Mouse (Mus musculus): Measurements from ENCODE around the gene N4bp3. TPM values are rescaled to one million over a fixed set of nuclear protein-coding genes. Genes with fewer than 3 reads are reported as not detected.

Gene N4bp3
- polyA plus RNA-seq, 1 experiment from 2014 or later = 11.8 TPM

DNA sequence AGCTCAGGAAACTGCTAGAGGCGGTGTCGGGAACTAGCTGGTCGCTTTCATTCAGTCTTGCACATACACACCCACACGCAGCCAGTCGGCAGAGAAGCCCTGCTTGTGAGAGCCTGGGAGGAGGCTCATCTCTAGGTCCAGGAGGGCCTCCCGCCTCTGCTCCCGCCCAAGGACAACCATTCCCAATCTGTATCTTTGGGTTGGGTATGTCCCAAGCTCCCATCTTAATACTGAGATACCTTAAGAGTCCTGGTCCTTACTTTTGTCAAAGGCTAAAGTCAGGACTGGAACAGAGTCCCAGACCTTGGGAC is 798 bp downstream of the N4bp3 start:
- Histone ChIP-seq H3K9ac (replicated peaks) (peak overlapping the region; percentile 62), H3K4me3 (peak overlapping the region; percentile 58), H3K9me3 (no peaks in the 10 kb centered on the region), H3K27ac (replicated peaks) (no peak overlapping the region), H3K4me2 (replicated peaks) (peak overlapping the region; percentile 87), H3K4me1 (peaks cover 31% of the 10 kb centered on the region), H3K36me3 (no peaks in the 10 kb centered on the region), H3K27me3 (peaks cover 30% of the 10 kb centered on the region)
- no peak for ATAC-seq (ENCODE audit: low FRiP score, low read depth)
- WGBS = 2% methylated on average over 7 of the region's 7 CpGs

DNA sequence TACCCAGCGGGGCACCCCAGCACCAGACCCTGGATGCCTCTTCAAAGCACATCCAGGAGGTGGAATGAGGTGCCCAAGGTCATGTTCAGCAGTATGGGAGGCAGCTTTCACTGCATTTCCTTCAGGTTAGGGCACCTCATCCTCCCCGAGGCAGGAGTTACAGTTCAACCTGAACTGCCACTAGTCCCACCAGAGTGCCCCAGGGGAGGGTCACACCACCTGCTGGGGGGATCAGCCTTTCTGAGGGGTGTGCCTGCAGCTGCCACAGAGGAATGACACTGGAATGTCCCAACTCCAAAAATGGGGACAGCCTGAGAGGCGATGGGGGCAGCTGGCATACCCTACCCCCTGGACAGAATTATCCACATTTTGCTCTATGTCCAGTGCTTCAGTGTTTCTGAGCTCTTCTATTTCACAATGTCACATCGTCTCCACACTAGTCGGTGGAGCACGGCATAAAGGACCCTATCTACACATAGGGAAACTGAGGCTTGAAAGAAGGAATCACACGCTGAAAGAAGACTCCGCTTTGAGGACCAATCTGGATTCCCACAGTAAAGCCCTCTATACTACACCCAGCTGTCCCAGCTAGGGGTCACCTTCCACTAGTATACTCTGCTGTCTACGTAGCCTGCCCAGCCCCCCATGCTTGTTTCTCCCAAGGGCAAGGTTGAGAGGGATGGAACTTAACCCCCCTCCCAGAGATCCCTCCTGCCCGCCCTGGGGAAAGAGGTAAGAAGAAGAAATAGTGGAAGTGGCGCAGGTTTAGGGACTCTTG is 1.3 kb downstream of the N4bp3 start:
- H3K27me3 ChIP-seq = peaks cover 30% of the 10 kb centered on the region
- H3K9me3 ChIP-seq = no peaks in the 10 kb centered on the region
- 18% methylated on average over 11 of the region's 11 CpGs for WGBS
- 0 out of 2 replicates have a peak overlapping the region, but pooled peaks have one; percentile 31 for H3K9ac ChIP-seq (replicated peaks)
- H3K4me3 ChIP-seq = peak overlapping the region; percentile 58; the same call in 1 of the 2 replicates
- no peaks in the 10 kb centered on the region for H3K36me3 ChIP-seq
- ATAC-seq (ENCODE audit: low FRiP score, low read depth) = 0 out of 2 replicates have a peak, but pooled peaks have one; percentile 8
- peak overlapping the region; percentile 43; the same call in 1 of the 2 replicates for H3K27ac ChIP-seq (replicated peaks)
- peak overlapping the region; percentile 87 for H3K4me2 ChIP-seq (replicated peaks)
- peaks cover 31% of the 10 kb centered on the region for H3K4me1 ChIP-seq

DNA sequence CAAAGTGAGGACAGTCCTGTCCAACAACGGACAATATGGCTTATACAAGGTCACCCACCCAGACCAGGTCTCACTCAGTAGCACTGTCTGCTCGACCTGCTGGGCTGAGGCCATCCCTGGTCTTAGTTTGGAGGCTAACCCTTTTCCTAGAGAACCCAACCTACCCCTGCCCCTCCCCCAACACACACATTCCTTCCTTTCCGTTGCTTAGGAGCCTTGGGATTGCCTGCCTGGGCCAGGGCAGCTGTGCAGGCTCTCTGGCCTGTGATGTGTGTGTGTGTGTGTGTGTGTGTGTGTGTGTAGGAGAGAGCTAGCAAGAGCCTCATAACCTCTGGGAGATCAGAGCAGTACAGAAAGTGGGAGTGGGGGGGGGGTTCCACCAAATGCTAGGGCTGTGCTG is 2.1 kb downstream of the N4bp3 start:
- peak; percentile 79 for ATAC-seq (ENCODE audit: low FRiP score, low read depth)
- 0 out of 2 replicates have a peak, but pooled peaks cover 3% of the 10 kb centered on the region for H3K36me3 ChIP-seq
- H3K27me3 ChIP-seq = peaks cover 30% of the 10 kb centered on the region
- peak overlapping the region; percentile 43; the same call in 1 of the 2 replicates for H3K27ac ChIP-seq (replicated peaks)
- no peak overlapping the region for H3K4me3 ChIP-seq
- peaks cover 31% of the 10 kb centered on the region for H3K4me1 ChIP-seq
- WGBS = 8% methylated on average over 3 of the region's 3 CpGs
- no peaks in the 10 kb centered on the region for H3K9me3 ChIP-seq
- H3K9ac ChIP-seq (replicated peaks) = 0 out of 2 replicates have a peak overlapping the region, but pooled peaks have one; percentile 31
- peak overlapping the region; percentile 87 for H3K4me2 ChIP-seq (replicated peaks)

- Histone ChIP-seq H3K9ac (replicated peaks) (no peak overlapping the region), H3K27ac (replicated peaks) (0 out of 2 replicates have a peak overlapping the region, but pooled peaks have one; percentile 4), H3K36me3 (0 out of 2 replicates have a peak, but pooled peaks cover 3% of the 10 kb centered on the region), H3K4me1 (peaks cover 31% of the 10 kb centered on the region), H3K27me3 (peaks cover 29% of the 10 kb centered on the region), H3K4me3 (no peak overlapping the region), H3K9me3 (no peaks in the 10 kb centered on the region), H3K4me2 (replicated peaks) (no peak overlapping the region)
- 86% methylated on average over 15 of the region's 15 CpGs for WGBS
- ATAC-seq (ENCODE audit: low FRiP score, low read depth) = no peak
Observed at GRCm38 (mm10) chr11:51646751-51647667, 3.6 kb downstream of the N4bp3 start.

DNA sequence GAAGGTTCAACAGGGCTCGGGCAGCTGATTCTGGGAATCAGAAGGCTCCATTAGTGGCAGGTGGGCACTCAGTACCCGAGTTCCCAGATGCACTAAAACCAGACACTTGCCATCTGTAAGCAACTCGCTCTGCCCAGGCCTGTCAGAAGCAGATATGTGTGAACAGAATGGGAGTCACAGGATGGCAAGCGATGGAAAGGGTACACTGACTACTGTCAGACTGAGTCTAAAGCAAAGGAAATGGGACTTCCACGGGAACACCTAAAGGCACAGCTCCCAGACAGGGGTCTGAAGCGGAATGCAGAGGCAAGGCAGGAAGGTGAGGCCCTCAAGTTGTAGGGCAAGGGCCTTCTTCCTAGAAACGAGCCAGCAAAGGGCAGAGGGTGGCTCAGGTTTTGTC is 4.4 kb downstream of the N4bp3 start:
- 88% methylated on average over 7 of the region's 7 CpGs for WGBS
- Histone ChIP-seq H3K4me1 (peaks cover 31% of the 10 kb centered on the region), H3K27ac (replicated peaks) (no peak overlapping the region)

DNA sequence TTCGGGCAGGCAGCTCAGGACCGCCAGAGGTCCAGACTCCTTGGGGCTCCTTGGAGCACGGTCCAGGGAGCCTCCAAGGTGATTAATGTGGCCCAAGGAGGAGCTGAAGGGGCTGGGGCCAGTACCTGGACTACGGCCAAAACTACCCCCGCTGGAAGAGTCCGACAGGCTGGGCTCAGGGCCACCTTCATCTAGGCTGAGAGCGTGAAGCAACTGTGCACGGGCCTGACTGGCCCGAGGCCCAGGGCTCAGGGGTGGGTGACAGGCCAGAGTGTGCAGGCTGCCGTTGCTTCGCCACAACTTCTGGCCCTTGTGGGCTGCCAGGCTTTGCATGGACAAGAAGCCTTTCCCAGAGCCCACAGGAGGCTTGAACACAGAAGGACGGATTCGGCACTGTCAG is 5.3 kb downstream of the N4bp3 start:
- Histone ChIP-seq H3K9me3 (no peaks in the 10 kb centered on the region), H3K27me3 (peaks cover 12% of the 10 kb centered on the region), H3K36me3 (0 out of 2 replicates have a peak, but pooled peaks cover 3% of the 10 kb centered on the region), H3K4me3 (no peak overlapping the region), H3K4me1 (peaks cover 25% of the 10 kb centered on the region), H3K4me2 (replicated peaks) (no peak overlapping the region), H3K9ac (replicated peaks) (no peak overlapping the region), H3K27ac (replicated peaks) (no peak overlapping the region)
- no peak for ATAC-seq (ENCODE audit: low FRiP score, low read depth)
- 94% methylated on average over 13 of the region's 13 CpGs for WGBS

More for the DNA sequence above, 4.4 kb downstream of the N4bp3 start:
- Histone ChIP-seq H3K9ac (replicated peaks) (no peak overlapping the region), H3K27me3 (peaks cover 21% of the 10 kb centered on the region), H3K36me3 (0 out of 2 replicates have a peak, but pooled peaks cover 3% of the 10 kb centered on the region), H3K9me3 (no peaks in the 10 kb centered on the region), H3K4me2 (replicated peaks) (no peak overlapping the region), H3K4me3 (no peak overlapping the region)
- no peak for ATAC-seq (ENCODE audit: low FRiP score, low read depth)

DNA sequence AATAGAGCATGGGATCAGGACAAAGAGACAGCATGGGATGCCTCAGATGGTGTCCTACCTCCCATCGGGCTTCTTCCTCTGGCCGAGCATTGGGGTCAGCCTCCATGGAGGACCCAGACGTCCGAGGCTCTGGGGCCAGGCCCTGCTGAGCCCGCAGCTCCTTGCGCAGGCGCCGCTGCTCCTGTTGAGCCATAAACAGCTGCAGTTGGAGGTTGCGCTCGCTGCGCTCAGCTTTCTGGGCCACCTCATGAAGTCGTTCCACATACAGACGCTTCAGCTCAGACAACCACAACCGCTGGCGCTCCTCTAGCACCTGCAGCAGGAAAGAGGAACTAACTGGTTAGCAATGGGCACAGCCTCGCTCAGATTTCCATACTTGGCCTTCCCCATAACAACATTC is 6.4 kb downstream of the N4bp3 start:
- peaks cover 14% of the 10 kb centered on the region for H3K4me1 ChIP-seq
- no peak overlapping the region for H3K4me2 ChIP-seq (replicated peaks)
- 76% methylated on average over 16 of the region's 16 CpGs for WGBS
- H3K27ac ChIP-seq (replicated peaks) = no peak overlapping the region
- H3K9me3 ChIP-seq = no peaks in the 10 kb centered on the region
- H3K9ac ChIP-seq (replicated peaks) = no peak overlapping the region
- no peak for ATAC-seq (ENCODE audit: low FRiP score, low read depth)
- H3K36me3 ChIP-seq = 0 out of 2 replicates have a peak, but pooled peaks cover 3% of the 10 kb centered on the region
- no peak overlapping the region for H3K4me3 ChIP-seq
- H3K27me3 ChIP-seq = peaks cover 1% of the 10 kb centered on the region; the same call in 1 of the 2 replicates

GRCm38 (mm10) chr11:51643761-51644160 is 6.9 kb downstream of the N4bp3 start:
- Histone ChIP-seq H3K4me1 (peaks cover 9% of the 10 kb centered on the region), H3K36me3 (0 out of 2 replicates have a peak, but pooled peaks cover 3% of the 10 kb centered on the region), H3K27ac (replicated peaks) (no peak overlapping the region), H3K4me3 (no peak overlapping the region), H3K9me3 (no peaks in the 10 kb centered on the region), H3K4me2 (replicated peaks) (no peak overlapping the region), H3K27me3 (no peaks in the 10 kb centered on the region; the same call in 1 of the 2 replicates), H3K9ac (replicated peaks) (no peak overlapping the region)
- no peak for ATAC-seq (ENCODE audit: low FRiP score, low read depth)
- 62% methylated on average over 15 of the region's 15 CpGs for WGBS

DNA sequence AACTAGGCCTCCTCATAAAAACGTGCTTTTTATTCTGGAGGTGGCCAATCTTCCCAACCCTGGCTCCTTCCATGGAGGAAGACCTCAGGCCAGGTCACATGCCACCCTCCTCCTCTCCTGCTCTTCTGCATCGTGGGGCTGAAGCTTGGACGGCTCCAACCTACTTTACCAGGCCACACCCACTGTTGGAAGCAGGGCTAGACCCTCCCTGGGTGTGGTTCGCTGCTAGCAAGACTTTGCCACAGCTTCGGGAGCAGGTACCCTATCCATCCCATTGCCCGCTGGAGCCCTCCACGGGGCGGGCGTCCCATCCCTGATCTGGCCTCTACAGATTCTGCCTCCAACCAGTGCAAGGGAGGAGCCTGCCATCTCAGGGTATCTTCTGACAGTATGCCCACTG is 7.4 kb downstream of the N4bp3 start:
- Histone ChIP-seq H3K4me2 (replicated peaks) (no peak overlapping the region), H3K4me3 (no peak overlapping the region), H3K27ac (replicated peaks) (no peak overlapping the region), H3K9me3 (no peaks in the 10 kb centered on the region), H3K9ac (replicated peaks) (no peak overlapping the region), H3K4me1 (peaks cover 4% of the 10 kb centered on the region), H3K27me3 (peaks cover under 1% of the 10 kb centered on the region; the same call in 1 of the 2 replicates), H3K36me3 (0 out of 2 replicates have a peak, but pooled peaks cover 3% of the 10 kb centered on the region)
- no peak for ATAC-seq (ENCODE audit: low FRiP score, low read depth)
- 75% methylated on average over 9 of the region's 9 CpGs for WGBS

DNA sequence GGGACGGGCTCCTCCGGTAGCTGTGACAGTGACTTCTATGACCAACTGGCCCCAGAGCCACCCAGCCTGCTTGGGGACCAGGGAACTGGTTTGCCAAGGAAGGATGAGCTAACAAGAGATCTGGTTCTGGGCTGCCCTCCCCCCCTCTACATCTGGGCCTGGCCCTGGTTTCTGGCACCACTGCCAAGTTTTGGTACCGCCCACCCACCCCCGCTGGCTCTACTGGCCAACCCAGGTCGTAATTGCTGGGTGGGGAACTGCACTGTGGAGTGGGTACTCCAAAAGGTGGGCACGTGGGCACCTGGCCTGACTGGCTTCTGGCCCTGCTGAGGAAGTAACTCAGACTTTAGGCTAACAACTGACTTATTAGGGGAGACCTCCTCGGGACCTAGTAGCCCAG is 9.9 kb downstream of the N4bp3 start:
- no peak overlapping the region for H3K4me2 ChIP-seq (replicated peaks)
- no peak overlapping the region for H3K4me3 ChIP-seq
- H3K9ac ChIP-seq (replicated peaks) = no peak overlapping the region
- peaks cover 13% of the 10 kb centered on the region for H3K4me1 ChIP-seq
- H3K27me3 ChIP-seq = peaks cover 12% of the 10 kb centered on the region; the same call in 1 of the 2 replicates
- ATAC-seq (ENCODE audit: low FRiP score, low read depth) = no peak
- no peak overlapping the region for H3K27ac ChIP-seq (replicated peaks)
- H3K9me3 ChIP-seq = no peaks in the 10 kb centered on the region
- 0 out of 2 replicates have a peak, but pooled peaks cover 3% of the 10 kb centered on the region for H3K36me3 ChIP-seq
- 90% methylated on average over 7 of the region's 7 CpGs for WGBS

- no peak for ATAC-seq (ENCODE audit: low FRiP score, low read depth)
- peaks cover 21% of the 10 kb centered on the region for H3K4me1 ChIP-seq
- H3K9ac ChIP-seq (replicated peaks) = no peak overlapping the region
- WGBS = 70% methylated on average over 5 of the region's 5 CpGs
- H3K36me3 ChIP-seq = no peaks in the 10 kb centered on the region
- H3K4me2 ChIP-seq (replicated peaks) = no peak overlapping the region
- H3K4me3 ChIP-seq = no peak overlapping the region
- no peak overlapping the region for H3K27ac ChIP-seq (replicated peaks)
- peaks cover 12% of the 10 kb centered on the region; the same call in 1 of the 2 replicates for H3K27me3 ChIP-seq
- H3K9me3 ChIP-seq = no peaks in the 10 kb centered on the region
Observed at GRCm38 (mm10) chr11:51638497-51638896, 12.1 kb downstream of the N4bp3 start.

Data from midbrain, embryonic 12.5 days (tissue).